Mouse (Mus musculus): Measurements from ENCODE around the gene Bcl2a1b.
"Not testable (repeated sequence)": the region's sequence is repeated elsewhere in the genome, so short reads cannot be mapped to it uniquely, and the experiment has no call there.

DNA sequence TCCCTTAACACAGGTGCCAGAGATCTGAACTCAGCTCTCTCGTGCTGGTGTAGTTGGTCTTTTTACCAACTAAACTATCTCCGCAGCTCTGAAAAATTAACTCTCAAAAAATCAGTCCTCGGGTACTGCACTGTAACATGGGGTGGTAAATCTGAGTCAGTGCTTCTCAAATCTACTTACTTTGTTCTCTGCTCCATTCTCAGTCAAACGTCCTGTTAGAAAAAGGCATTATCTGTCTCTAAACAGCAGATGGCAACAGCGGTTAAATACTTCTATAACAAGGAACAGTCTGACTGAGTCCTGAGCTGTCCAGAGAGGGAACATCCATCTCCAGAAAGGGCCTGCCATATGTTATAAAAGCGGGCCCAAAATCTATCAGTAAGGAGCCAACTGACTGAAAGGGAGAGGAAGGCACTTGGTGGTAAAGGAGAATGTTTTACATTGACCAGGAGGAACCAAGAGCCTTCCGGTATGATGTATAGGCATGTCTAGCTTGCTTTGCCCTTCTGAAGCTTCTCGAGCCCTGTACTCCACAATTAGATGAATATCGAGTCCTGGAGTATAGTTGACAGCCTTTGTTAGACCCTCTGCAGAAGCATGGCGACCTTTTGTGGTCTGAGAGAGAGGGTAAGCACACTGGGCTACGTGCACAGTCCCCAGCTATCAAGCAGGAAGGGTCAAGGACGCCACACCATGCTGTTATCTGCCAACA, 11.5 kb downstream of the Bcl2a1b start, which contains the start of gene Mthfs:
- TF ChIP-seq CTCF (IDR thresholded peaks at IDR 0.05; ENCODE audit: extremely low read depth, insufficient read length, insufficient replicate concordance, low read depth, low read length); POLR2A (IDR thresholded peaks at IDR 0.05; ENCODE audit: low read depth, low read length): not testable (repeated sequence)

Measured in small intestine, adult 2 months (tissue).